Mouse (Mus musculus) forebrain, embryonic 12.5 days (tissue): ENCODE data around the gene Eef1e1. TPM values are rescaled to one million over a fixed set of nuclear protein-coding genes. Genes with fewer than 3 reads are reported as not detected.
"Not testable (repeated sequence)": the region's sequence is repeated elsewhere in the genome, so short reads cannot be mapped to it uniquely, and the experiment has no call there.

Experiments
- ATAC-seq: fragments of 200-750 bp; cut with Nextera tagmentation; 2 replicates; pipeline ENCODE4 v1.8.0; 2017; ENCODE audit warnings: moderate TSS enrichment; ENCODE audit not compliant: low FRiP score
- H3K27ac ChIP-seq: fragments of 300-500 bp; sonication (generic); 2 replicates; pipeline ENCODE4 v1.5.1; 2016; ENCODE audit warnings: mild to moderate bottlenecking
- H3K27me3 ChIP-seq: fragments of 300-500 bp; sonication (generic); 2 replicates; pipeline ENCODE4 v1.6.1; 2016; ENCODE audit warnings: mild to moderate bottlenecking
- H3K36me3 ChIP-seq: fragments of 300-500 bp; sonication (generic); replicated peaks from 2 replicates; pipeline ENCODE4 v1.6.1; 2016; ENCODE audit warnings: mild to moderate bottlenecking
- H3K4me1 ChIP-seq: fragments of 300-500 bp; sonication (generic); 2 replicates; pipeline ENCODE4 v1.6.1; 2016
- H3K4me2 ChIP-seq: fragments of 300-500 bp; sonication (generic); 2 replicates; pipeline ENCODE4 v1.6.1; 2016; ENCODE audit warnings: mild to moderate bottlenecking, moderate library complexity
- H3K4me3 ChIP-seq: fragments of 300-500 bp; sonication (generic); replicated peaks from 2 replicates; pipeline ENCODE4 v1.5.1; 2016; ENCODE audit warnings: mild to moderate bottlenecking
- H3K9ac ChIP-seq: fragments of 300-500 bp; sonication (generic); 2 replicates; pipeline ENCODE4 v1.6.1; 2016; ENCODE audit warnings: mild to moderate bottlenecking
- H3K9me3 ChIP-seq: fragments of 300-500 bp; sonication (generic); 2 replicates; pipeline ENCODE4 v1.6.1; 2016
- WGBS: fragments of 180-500 bp; shearing (Covaris S2); methylation state at CpG from one replicate; pipeline ENCODE4 v1.1.7; 2016; 5-methylcytosine and 5-hydroxymethylcytosine counted together
- polyA plus RNA-seq: library from polyadenylated mRNA; unstranded; fragments of >200 nt; fragmentation: Nextera tagmentation; extraction: Ambion mirVana; gene quantifications from 2 replicates; pipeline ENCODE4 v1.2.1, GENCODE M21; 2016

The Eef1e1 gene
- 62.8 and 64.2 TPM in 2 replicates for polyA plus RNA-seq

GRCm38 (mm10) chr13:38658528-38659280 is at the start of gene Eef1e1:
Gene Eef1e1 (minus strand): TSS chr13:38659058.
- Histone ChIP-seq H3K27ac (peak within 1 kb of the TSS; percentile 60), H3K4me2 (peak within 1 kb of the TSS; percentile 61), H3K9me3 (no peaks in the 10 kb centered on the region), H3K9ac (peak within 1 kb of the TSS; percentile 76), H3K27me3 (no peaks in the 10 kb centered on the region), H3K36me3 (peaks cover 25% of the 10 kb centered on the region), H3K4me1 (peaks cover 10% of the 10 kb centered on the region), H3K4me3 (peak within 1 kb of the TSS; percentile 70)
- WGBS: under 1% methylated on average over 59 of the region's 59 CpGs
- ATAC-seq: peak; percentile 99

- Histone ChIP-seq H3K36me3 (no peaks in the 10 kb centered on the region), H3K4me3 (no peak overlapping the region), H3K4me2 (no peak overlapping the region), H3K9me3 (no peaks in the 10 kb centered on the region), H3K4me1 (no peaks in the 10 kb centered on the region), H3K27me3 (no peaks in the 10 kb centered on the region), H3K9ac (no peak overlapping the region), H3K27ac (no peak overlapping the region)
- WGBS: 80% methylated on average over 6 of the region's 6 CpGs
- no peak for ATAC-seq
Measured at GRCm38 (mm10) chr13:38690845-38691244, 32.0 kb upstream of the Eef1e1 start.

GRCm38 (mm10) chr13:38690028-38690427 is 31.2 kb upstream of the Eef1e1 start:
- H3K4me3 ChIP-seq: no peak overlapping the region
- no peak overlapping the region for H3K27ac ChIP-seq
- H3K27me3 ChIP-seq: no peaks in the 10 kb centered on the region
- no peak for ATAC-seq
- H3K4me1 ChIP-seq: no peaks in the 10 kb centered on the region
- H3K9me3 ChIP-seq: no peaks in the 10 kb centered on the region
- no peaks in the 10 kb centered on the region for H3K36me3 ChIP-seq
- H3K9ac ChIP-seq: no peak overlapping the region
- 59% methylated on average over 3 of the region's 3 CpGs for WGBS
- no peak overlapping the region for H3K4me2 ChIP-seq

GRCm38 (mm10) chr13:38688761-38689160 is 29.9 kb upstream of the Eef1e1 start:
- Histone ChIP-seq H3K36me3 (no peaks in the 10 kb centered on the region), H3K9ac (no peak overlapping the region), H3K9me3 (no peaks in the 10 kb centered on the region), H3K27ac (no peak overlapping the region), H3K27me3 (no peaks in the 10 kb centered on the region), H3K4me1 (no peaks in the 10 kb centered on the region), H3K4me3 (no peak overlapping the region), H3K4me2 (no peak overlapping the region)
- 87% methylated on average over 11 of the region's 11 CpGs for WGBS
- ATAC-seq: no peak

GRCm38 (mm10) chr13:38672336-38672735 is 13.5 kb upstream of the Eef1e1 start:
- ATAC-seq: no peak
- Histone ChIP-seq H3K36me3 (no peaks in the 10 kb centered on the region), H3K9me3 (no peaks in the 10 kb centered on the region), H3K4me1 (no peaks in the 10 kb centered on the region), H3K27ac (no peak overlapping the region), H3K4me3 (no peak overlapping the region), H3K4me2 (no peak overlapping the region), H3K27me3 (no peaks in the 10 kb centered on the region), H3K9ac (no peak overlapping the region)
- 85% methylated on average over 9 of the region's 9 CpGs for WGBS

GRCm38 (mm10) chr13:38671451-38671850 is 12.6 kb upstream of the Eef1e1 start:
- not testable (repeated sequence) for H3K27ac ChIP-seq, H3K27me3 ChIP-seq, H3K4me2 ChIP-seq, H3K4me1 ChIP-seq, ATAC-seq, H3K9me3 ChIP-seq, H3K4me3 ChIP-seq, H3K9ac ChIP-seq, H3K36me3 ChIP-seq
- WGBS: 92% methylated on average over 6 of the region's 6 CpGs

GRCm38 (mm10) chr13:38670051-38670450 is 11.2 kb upstream of the Eef1e1 start:
- Histone ChIP-seq H3K4me3 (no peak overlapping the region), H3K4me1 (no peaks in the 10 kb centered on the region), H3K9ac (no peak overlapping the region), H3K9me3 (no peaks in the 10 kb centered on the region), H3K27ac (no peak overlapping the region), H3K36me3 (no peaks in the 10 kb centered on the region), H3K4me2 (no peak overlapping the region), H3K27me3 (no peaks in the 10 kb centered on the region)
- ATAC-seq: no peak

GRCm38 (mm10) chr13:38668514-38668913 is 9.7 kb upstream of the Eef1e1 start:
- no peak overlapping the region for H3K27ac ChIP-seq
- H3K9me3 ChIP-seq: no peaks in the 10 kb centered on the region
- H3K9ac ChIP-seq: no peak overlapping the region
- 31% methylated on average over 2 of the region's 2 CpGs for WGBS
- no peaks in the 10 kb centered on the region for H3K4me1 ChIP-seq
- no peaks in the 10 kb centered on the region for H3K27me3 ChIP-seq
- no peaks in the 10 kb centered on the region for H3K36me3 ChIP-seq
- ATAC-seq: no peak
- H3K4me2 ChIP-seq: no peak overlapping the region
- no peak overlapping the region for H3K4me3 ChIP-seq

- no peak overlapping the region for H3K9ac ChIP-seq
- 70% methylated on average over 1 of the region's 1 CpGs for WGBS
- H3K4me3 ChIP-seq: no peak overlapping the region
- no peaks in the 10 kb centered on the region for H3K36me3 ChIP-seq
- H3K27me3 ChIP-seq: no peaks in the 10 kb centered on the region
- H3K4me1 ChIP-seq: no peaks in the 10 kb centered on the region
- no peaks in the 10 kb centered on the region for H3K9me3 ChIP-seq
- no peak overlapping the region for H3K4me2 ChIP-seq
- no peak for ATAC-seq
- no peak overlapping the region for H3K27ac ChIP-seq
Measured at GRCm38 (mm10) chr13:38664753-38665152, 5.9 kb upstream of the Eef1e1 start.

- H3K27me3 ChIP-seq: no peaks in the 10 kb centered on the region
- H3K4me1 ChIP-seq: peaks cover 10% of the 10 kb centered on the region
- no peaks in the 10 kb centered on the region for H3K9me3 ChIP-seq
- H3K4me3 ChIP-seq: no peak overlapping the region
- H3K4me2 ChIP-seq: no peak overlapping the region
- H3K27ac ChIP-seq: no peak overlapping the region
- no peak overlapping the region for H3K9ac ChIP-seq
- WGBS: 85% methylated on average over 12 of the region's 12 CpGs
- peaks cover 16% of the 10 kb centered on the region for H3K36me3 ChIP-seq
- ATAC-seq: no peak
Measured at GRCm38 (mm10) chr13:38659524-38660136, 772 bp upstream of the Eef1e1 start.

GRCm38 (mm10) chr13:38657865-38658264 is 993 bp downstream of the Eef1e1 start:
- Histone ChIP-seq H3K4me3 (peak overlapping the region; percentile 70), H3K4me2 (peak overlapping the region; percentile 61), H3K36me3 (peaks cover 34% of the 10 kb centered on the region), H3K9me3 (no peaks in the 10 kb centered on the region), H3K27me3 (no peaks in the 10 kb centered on the region), H3K27ac (no peak overlapping the region), H3K9ac (peak overlapping the region; percentile 76), H3K4me1 (peaks cover 10% of the 10 kb centered on the region)
- ATAC-seq: no peak
- WGBS: 26% methylated on average over 4 of the region's 4 CpGs

GRCm38 (mm10) chr13:38650292-38650691 is 8.6 kb downstream of the Eef1e1 start:
- H3K9ac ChIP-seq: no peak overlapping the region
- no peak overlapping the region for H3K4me2 ChIP-seq
- H3K27ac ChIP-seq: no peak overlapping the region
- no peak overlapping the region for H3K4me3 ChIP-seq
- no peaks in the 10 kb centered on the region for H3K27me3 ChIP-seq
- WGBS: 93% methylated on average over 4 of the region's 4 CpGs
- peaks cover 92% of the 10 kb centered on the region for H3K36me3 ChIP-seq
- no peaks in the 10 kb centered on the region for H3K4me1 ChIP-seq
- ATAC-seq: no peak
- no peaks in the 10 kb centered on the region for H3K9me3 ChIP-seq

GRCm38 (mm10) chr13:38649069-38649468 is 9.8 kb downstream of the Eef1e1 start:
- WGBS: 95% methylated on average over 4 of the region's 4 CpGs
- Histone ChIP-seq H3K4me2 (no peak overlapping the region), H3K4me3 (no peak overlapping the region), H3K36me3 (peaks cover 92% of the 10 kb centered on the region), H3K4me1 (no peaks in the 10 kb centered on the region), H3K9me3 (no peaks in the 10 kb centered on the region), H3K9ac (no peak overlapping the region), H3K27ac (no peak overlapping the region), H3K27me3 (no peaks in the 10 kb centered on the region)
- ATAC-seq: no peak
